8 mouse cellular contexts compared by ENCODE assay signal in genomic region chr2:41470617-41471016, GRCm38 (mm10).
DNase-seq lines count a peak whose midpoint lies in the region; ATAC-seq lines count a peak whose summit lies in the region.

No protein-coding gene starts in this region.

- H3K9ac ChIP-seq in midbrain, embryonic 13.5 days (replicated peaks), result no peak overlapping the region
- no peak overlapping the region for H3K9ac ChIP-seq in kidney, embryonic 15.5 days

- H3K27me3 ChIP-seq in midbrain, embryonic 13.5 days, result no peaks in the 10 kb centered on the region
- H3K27me3 ChIP-seq in kidney, embryonic 15.5 days, result no peaks in the 10 kb centered on the region

- no peak overlapping the region for H3K4me2 ChIP-seq in midbrain, embryonic 13.5 days (replicated peaks)
- no peak overlapping the region for H3K4me2 ChIP-seq in kidney, embryonic 15.5 days

- peaks cover 21% of the 10 kb centered on the region for H3K4me1 ChIP-seq in midbrain, embryonic 13.5 days (replicated peaks)
- H3K4me1 ChIP-seq in kidney, embryonic 15.5 days, result no peaks in the 10 kb centered on the region

- 12% methylated on average over 2 of the region's 2 CpGs for WGBS in midbrain, embryonic 13.5 days
- 57% methylated on average over 2 of the region's 2 CpGs for WGBS in kidney, embryonic 15.5 days

- H3K9me3 ChIP-seq in midbrain, embryonic 13.5 days, result no peaks in the 10 kb centered on the region
- no peaks in the 10 kb centered on the region for H3K9me3 ChIP-seq in kidney, embryonic 15.5 days (replicated peaks)

- peak; percentile 63 for ATAC-seq in midbrain, embryonic 13.5 days
- ATAC-seq in kidney, embryonic 15.5 days (replicated peaks; ENCODE audit: low FRiP score), result no peak

- DNase-seq in embryo, embryonic 11 days, result peak; percentile 20
- DNase-seq in embryo, embryonic 10 days (ENCODE audit: low spot score), result no peak
- DNase-seq in cerebellum, postnatal 36 days, result peak; percentile 73 to 81
- peak; percentile 34 for DNase-seq in heart, postnatal 4 days
- no peak for DNase-seq in retina, embryonic 14.5 days (ENCODE audit: low spot score)
- DNase-seq in liver, result no peak

- H3K27ac ChIP-seq in midbrain, embryonic 13.5 days, result peak overlapping the region; percentile 35
- no peak overlapping the region for H3K27ac ChIP-seq in kidney, embryonic 15.5 days

- H3K36me3 ChIP-seq in midbrain, embryonic 13.5 days, result no peaks in the 10 kb centered on the region
- H3K36me3 ChIP-seq in kidney, embryonic 15.5 days, result no peaks in the 10 kb centered on the region

- H3K4me3 ChIP-seq in midbrain, embryonic 13.5 days (replicated peaks), result no peak overlapping the region
- no peak overlapping the region for H3K4me3 ChIP-seq in kidney, embryonic 15.5 days (replicated peaks)

Comparison
In these comparisons a context has a peak if more than half of its experiments do, and no peak if none do; other contexts are left out.
1. DNase-seq: peak in embryo, embryonic 11 days (single experiment), cerebellum, postnatal 36 days (2 of 2) and heart, postnatal 4 days (single experiment); none in embryo, embryonic 10 days (single experiment), retina, embryonic 14.5 days (single experiment) and liver (single experiment).